Mouse (Mus musculus) heart, postnatal 4 days (tissue): ENCODE measurements around the gene Nlgn1. TPM values are rescaled to one million over a fixed set of nuclear protein-coding genes. Genes with fewer than 3 reads are reported as not detected.

Experiments used
- DNase-seq: peaks from one replicate; pipeline ENCODE4 v3.0.0; 2021
- total RNA-seq, 2 experiments: library from RNA; stranded (reverse); gene quantifications; 2 replicates each; pipeline ENCODE4 v1.2.3; 2021

Nlgn1 gene
- total RNA-seq, 2 experiments from 2014 or later: 0.07 to 0.18 TPM

DNA sequence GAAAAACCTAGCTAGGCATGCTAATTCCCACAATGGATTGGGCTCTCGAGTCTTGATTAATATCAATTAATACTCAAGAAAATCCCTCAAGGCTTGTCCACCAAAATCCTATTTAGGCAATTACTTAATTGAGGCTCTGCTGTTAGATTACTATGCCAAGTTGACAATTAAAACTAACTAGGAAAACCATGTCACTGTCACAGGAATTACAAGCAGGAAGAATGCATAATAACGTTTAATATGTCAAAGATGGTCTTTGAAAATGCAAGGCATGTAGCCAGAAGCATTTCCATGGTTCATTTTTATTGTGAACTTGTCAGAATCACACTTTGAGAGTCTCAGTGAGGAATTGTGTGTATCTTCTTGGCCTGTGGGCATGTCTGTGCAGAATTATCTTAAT is 289.3 kb downstream of the Nlgn1 start:
- no peak for DNase-seq

DNA sequence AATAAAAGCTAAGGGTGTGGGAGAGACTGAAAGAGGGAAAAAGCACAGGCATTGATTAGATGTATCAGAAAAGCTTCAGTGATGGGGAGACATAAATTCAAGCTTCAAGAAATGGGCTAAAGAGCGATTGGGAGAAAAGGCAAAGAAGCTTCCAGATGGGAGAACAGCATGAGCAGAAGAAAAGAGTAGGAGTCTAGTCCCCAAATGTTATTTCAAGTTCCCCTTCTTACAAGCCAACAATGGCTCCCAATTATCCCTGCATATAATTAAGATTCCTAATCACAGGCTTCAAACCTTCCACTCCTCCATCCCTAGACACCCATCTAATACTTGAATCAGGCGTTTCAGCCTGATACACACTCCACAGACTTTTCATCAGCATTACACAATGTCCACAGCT is 292.6 kb downstream of the Nlgn1 start:
- DNase-seq: no peak

DNA sequence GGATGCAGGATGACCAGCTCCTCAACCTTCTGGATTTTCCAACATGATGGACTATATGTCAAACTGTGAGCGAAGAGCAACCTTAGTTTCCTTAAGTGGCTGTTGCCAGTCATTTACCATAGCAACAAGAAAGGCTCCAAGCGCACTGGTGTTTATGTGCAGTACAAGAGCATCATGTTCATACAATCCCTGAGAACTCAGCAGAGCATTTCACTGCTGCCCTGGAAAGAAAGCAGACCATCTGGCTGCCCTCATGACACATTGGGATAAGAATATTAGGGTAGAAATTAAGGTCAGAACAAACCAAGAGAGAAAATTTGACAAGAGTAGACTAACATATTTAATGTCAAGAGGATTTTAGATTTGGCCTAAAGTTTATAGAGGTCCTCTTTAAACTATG is 306.2 kb downstream of the Nlgn1 start:
- DNase-seq: no peak

DNA sequence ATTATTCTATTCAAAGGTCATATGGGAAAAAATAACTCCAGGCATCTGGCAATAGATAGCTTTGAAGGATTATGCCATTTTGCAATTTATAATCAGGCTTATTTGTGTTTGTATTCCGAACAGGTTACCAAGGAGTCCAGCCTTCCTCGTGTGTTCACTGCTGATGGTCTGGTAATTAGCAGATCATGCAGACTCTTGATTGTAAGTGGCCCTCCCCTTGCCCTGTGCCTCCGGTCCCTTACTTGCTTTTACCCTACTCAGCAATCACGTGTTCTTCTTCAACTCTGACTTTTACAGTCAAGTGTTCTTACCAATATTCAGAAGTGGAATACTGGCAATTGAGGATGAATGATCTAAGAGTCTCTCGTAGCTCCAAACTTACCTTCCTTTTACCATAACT is 309.0 kb downstream of the Nlgn1 start:
- DNase-seq: no peak

DNA sequence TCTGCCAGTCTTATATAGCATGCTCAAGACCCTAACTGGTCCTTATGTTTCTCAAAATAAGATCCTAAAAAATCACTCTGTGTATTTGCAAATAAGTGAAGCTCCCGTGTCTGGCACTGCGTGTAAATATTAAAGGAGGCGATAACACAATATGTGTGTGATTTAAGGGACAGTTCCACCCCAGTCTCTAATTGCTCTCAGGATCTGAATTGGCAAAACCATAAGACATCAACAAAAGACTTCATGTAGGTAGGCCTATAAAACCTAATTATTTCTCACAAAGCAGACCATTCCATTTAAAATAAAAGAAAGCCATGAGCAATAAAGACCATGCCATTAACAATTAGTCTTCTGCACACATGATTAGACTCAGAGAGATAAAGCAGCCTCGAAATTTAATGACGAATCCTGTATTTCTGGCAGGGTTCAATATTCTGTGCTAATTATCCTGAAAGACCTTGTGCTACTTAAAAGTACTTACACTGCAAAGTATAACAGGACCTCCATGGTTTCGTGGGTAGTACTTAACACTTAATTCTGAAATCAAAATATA is 310.6 kb downstream of the Nlgn1 start:
- no peak for DNase-seq

DNA sequence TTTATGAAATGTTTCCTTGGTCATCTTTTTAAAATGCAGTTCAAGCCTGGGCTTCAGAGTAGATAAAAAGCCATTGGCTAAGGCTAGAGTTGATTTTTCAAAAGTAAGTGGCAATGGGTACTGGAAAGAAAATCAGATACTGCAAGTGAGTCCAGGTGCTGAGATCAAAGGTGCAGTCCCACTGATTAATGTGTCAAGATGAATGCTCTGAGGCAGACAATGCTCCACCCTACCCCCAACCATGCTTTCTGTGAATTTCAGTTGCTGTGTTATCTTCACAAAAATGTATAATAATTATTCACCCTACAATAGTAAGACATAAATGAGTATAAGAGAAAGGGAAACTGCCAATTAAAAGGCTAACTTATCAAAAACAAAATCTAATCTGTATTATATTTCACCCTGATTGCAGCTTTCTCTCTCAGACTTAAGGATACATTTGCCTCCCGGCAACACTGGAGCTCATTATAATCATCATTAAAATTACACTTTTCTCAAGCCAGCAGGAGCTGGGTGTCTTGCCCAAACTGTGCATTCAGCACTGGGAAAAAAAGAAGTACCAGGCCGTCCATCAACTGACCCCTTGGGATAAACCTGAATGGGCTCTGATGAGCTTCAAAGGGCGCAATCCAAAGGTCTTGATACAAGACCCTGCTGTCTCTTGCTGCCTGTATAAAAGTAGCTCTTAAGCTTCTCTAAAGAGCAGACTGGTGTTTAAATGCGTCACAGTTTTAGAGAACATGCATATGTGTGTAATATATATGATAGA is 320.8 kb downstream of the Nlgn1 start:
- no peak for DNase-seq

DNA sequence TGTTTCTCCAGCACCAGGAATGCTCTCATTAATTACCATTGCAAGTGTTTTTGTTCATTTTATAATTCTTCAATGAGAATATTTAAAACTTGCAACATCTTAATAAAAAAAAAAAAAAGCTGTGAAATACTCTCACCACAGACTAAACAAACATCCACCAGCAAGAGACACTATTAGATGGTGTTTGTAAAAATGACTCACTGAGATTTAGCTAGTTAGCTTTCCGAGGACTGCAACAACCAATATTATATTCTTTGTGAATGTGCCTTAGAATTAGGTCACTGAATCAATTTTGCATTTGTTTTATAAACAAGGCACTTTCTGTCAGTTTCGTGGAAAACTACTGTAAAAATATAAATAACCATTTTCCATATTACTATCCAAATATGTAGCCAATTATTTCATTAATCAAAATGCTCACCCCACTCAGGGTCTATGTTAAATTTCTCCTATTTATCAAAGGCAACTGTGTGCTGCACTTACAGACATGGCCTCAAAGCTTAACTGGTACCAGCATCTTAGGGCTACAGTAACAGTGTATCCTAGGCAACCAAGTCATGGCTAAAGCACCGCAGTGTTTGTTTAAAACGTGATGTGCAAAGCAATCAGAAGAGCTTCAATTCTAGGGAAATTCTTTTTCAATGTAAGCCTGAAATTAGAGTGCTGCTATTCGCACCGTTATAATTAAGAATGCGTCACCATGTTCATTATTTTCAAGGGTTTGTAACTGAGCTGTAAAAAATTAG is 329.2 kb downstream of the Nlgn1 start:
- DNase-seq: no peak

DNA sequence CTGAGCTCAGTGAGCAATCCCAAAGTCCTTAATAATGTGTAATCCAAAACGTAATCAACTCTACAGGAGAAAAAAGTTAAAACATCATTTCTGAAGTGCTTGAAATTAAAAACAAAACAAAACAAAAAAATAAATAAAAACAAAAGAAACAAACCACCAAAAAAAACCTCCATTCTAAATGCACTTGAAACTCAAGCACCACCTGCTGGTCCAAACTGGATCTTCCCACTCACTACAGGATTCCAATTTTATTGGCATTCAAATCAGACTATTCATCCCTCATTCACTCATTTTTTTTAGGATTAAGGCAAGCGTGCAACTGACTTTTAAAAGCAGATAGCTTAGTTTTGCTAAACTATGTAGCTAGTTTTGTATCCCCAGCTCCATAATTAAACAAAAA is 329.9 kb downstream of the Nlgn1 start:
- DNase-seq: no peak

DNA sequence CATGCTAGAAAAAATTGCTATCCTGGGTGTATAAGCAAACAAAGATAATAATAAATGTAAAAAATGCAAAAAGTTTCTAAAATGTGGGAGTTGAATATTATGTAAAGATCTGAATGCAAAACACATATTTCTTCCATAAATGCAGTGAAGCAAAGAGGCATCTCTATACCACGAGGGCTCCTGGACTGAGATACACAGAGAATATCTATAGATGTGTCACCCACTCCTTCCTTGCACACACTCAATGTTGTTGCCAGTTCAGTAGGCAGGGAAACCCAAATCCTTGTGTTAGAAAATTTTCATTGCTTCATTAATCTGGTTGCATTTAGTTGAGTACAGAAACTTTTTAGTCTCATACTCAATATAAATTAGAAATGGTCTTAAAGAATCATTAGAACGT is 364.7 kb downstream of the Nlgn1 start:
- DNase-seq: no peak

DNA sequence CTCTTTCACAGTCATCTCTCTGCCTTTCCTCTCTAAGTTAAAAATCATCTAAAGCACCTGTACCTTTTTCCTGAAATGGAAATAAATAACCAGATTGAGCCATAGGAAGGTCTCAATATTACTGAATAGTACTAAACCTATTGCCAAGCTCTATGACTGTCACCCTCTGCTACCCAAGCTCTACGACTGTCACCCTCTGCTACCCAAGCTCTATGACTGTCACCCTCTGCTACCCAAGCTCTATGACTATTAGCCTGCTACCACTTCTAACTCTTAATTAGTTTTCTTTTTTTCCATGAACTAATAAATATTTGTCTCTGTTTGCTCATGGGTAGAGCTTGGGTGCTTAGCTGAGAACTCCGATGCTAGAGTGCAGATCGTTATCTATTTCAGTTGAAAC is 368.0 kb downstream of the Nlgn1 start:
- DNase-seq: no peak

DNA sequence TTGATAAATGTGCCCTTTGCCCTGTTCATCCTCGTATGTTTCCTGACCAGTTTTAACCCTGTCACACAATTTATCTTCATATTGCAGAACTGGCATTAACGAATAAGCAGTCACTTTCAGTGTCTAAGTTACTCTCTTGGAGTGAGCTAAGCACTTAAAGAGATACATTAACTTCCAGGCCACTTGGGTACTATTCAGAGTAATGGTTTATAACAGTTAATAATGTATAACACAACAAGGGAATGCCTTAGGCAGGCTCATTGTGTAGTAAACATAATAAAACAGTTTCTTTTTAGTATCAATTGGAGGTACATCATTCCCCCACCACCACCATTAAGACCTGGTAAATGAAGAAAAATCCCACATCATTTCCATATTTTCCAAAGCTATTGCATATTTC is 368.7 kb downstream of the Nlgn1 start:
- DNase-seq: no peak

DNA sequence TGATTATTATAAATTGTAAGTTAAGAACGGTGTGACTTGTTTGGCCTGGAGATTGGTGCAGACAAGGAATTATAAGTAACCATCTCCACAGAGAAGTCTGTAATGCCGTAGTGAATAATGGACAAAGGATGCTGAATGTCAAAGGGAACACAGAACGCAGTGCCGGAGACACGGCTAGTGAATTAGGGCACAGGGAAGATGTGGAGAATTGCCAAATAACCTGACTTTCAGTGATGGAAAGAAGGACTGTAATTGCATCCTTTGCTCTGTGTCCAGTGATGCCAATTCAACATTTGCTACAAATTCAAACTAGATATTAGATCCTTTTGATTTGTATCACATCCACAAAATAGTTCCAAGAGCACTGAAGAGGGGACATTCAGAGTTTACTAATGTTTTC is 415.7 kb downstream of the Nlgn1 start:
- no peak for DNase-seq

DNA sequence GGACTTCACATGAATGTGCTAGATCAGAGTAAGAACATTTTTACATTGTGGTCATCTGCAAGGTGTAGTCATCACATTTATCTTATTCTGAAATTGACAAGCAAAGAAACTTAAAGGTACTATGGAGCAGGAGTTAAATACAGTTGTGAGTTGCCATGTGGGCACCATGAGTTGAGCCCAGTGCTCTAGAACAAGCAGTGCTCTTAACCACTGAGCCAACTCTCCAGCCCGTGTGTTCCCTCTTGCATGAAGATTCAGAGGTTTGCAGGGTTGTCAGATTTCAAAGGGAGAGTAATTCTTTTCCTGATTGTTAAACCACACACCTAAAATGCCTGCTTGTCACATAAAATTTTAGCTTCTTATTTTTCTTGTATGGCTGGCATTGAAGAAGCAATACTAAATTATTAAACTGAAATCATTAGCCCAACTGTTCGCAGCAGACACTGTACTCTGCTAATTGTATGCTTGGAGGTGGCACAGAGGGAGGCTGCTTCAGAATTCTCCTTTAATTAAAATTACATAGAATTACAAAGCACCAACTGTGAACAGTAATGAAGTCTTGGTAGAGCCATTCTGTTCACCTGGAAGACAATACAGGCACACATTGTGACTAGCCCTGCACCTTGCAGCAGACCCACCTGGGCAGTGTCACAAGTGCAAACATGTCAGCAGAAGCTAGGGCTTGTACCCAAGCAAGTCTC is 417.7 kb downstream of the Nlgn1 start:
- no peak for DNase-seq

DNA sequence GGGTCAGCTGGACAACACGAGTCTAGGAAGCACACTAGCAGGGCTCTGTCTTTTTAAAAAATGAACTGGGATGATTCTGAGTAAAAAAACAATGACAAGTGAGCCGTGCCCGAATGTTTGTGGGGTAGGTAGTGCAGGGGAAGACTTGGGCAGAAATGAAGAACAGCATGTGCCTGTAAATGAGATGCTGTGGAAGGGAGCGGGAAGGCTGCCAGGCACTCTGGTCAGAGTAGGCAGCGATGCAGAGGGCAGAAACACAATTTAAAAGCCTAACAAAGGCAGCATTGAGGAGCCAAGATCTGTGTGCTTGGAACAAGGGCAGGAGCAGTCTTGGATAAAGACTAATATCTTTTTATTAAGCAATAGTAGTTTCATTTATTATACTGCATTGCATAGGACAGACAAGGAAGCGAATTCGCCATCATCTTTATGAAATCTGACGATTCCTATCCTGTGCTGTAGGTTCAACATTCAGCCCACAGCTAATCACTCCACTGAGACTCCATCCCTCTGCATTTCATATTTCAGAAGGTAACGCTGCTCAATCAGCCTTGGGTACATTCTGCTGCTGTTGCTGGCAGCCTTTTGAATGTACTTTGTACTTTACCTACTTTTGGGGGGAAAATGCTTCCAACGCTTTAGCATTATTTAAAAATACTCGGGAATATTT is 429.0 kb downstream of the Nlgn1 start:
- no peak for DNase-seq

DNA sequence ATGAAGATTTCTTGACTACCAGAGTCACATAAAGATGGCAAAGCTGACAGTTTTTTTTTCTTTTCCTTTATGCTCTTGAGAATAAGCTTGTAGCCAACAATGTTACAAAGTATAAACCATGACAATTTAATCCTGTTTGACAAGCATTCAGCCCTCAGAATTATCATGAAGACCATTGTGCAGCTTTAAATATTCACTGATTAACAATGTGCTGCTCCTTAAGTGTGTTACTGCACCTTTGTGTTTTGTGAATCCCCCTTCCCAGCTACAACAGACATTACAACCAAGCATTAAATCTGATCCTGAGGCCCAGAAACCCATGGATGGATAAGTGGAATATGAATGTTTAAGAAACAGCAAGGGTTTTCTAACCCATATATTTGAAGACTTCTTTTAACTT is 434.8 kb downstream of the Nlgn1 start:
- DNase-seq: no peak

DNA sequence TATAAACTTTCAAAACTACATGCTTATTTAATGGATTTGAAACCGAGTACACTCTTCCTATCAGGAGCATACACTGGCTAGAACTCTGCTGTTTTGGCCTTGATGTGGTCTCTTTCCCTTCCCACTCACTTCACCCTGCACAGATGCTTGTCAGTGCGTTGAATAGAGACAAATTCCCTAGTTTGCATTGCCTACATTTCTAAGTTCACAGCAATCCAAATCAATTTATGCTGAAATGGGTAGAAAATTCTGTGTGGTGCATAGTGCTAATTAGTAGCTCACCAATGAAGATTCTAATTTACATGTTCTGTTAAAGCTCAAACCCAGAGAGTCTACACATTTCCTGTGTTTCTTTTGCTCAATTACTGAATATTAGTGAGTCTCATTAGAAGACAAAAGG is 447.5 kb downstream of the Nlgn1 start:
- no peak for DNase-seq

DNA sequence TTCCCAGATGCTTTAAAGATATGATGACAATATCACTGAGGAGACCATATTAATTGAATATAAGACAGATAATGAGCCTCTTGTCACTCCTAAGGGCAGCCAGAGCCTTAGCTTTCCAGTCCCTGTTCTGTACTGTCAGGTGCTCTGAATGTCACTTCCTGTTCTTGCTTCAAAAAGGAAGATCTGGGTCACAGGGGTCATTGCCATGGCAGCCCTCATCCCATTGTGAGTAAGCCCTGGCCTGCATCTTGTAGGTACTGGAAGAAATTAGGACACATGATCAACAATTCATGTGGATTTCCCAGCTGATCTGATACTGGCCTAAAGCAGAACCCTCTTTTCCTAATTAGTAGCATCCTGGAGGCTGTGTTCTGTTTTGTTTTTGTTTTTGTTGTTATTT is 463.1 kb downstream of the Nlgn1 start:
- no peak for DNase-seq

DNA sequence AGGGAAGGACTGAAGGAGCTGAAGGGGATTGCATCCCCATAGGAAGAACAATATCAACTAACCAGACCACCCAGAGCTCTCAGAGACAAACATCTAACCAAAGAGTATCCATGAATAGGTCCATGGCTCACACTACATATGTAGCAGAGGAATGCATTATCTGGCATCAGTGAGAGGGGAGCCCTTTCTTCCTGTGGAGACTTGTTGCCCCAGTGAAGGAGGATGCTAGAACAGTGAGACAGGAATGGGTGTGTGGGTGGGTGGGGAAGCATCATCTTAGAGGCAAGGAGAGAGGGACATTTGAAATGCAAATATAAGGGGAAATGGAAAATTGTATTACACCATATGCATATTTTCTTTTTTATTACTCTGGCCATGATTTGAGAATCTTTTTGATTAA is 473.9 kb downstream of the Nlgn1 start:
- no peak for DNase-seq

DNA sequence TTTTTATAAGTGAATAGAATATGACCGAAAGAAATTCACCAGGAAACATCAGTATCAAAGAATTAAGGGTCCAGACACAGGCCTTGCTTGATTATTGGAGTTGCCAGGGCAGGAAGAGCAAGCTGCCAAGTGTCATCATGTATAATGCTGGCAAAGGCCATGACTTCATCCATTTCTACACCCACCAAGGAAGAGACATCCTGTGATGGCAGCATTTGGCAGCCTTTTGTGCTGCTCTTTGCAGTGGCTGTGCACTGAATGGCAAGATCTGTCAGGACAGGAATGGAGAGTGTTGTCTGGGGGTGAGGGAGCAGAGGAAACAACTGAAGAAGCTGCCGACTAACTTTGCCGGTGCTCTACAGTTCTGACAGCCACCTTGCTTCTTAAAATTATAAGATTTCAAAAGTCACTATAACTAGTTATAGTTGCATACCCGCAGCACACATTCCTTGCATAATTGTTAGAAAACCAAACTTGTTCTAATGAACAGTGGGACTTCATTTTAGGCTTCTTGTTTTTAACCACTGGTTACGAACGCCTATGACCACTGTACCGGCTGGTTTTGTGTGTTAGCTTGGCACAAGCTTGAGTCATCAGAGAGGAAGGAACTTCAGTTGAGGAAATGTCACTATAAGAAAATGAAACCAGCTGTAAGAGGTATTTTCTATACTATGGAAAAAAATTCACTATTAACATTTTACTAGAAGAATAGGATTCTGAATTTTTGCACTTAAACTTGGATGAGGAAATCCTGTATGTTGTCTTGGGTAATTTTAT is 487.4 kb downstream of the Nlgn1 start:
- no peak for DNase-seq

DNA sequence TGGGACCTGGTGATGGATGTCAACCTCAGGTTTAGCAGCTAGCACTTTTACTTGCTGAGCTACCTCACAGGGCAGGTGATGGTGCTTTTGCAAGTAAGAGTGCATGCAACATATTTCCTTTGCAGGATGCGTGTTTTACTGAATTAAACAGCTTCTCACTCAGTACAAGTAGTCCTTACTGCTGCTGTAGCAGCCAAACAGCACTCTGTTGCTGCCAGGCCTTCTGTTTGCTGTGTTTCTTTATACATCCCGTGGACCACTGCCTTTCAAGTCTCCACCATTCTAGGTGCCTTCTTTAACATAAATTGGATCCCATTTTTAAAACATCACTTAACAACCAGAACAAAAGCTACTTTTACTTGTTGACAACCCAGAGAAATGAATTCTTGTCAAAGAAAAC is 502.0 kb downstream of the Nlgn1 start:
- no peak for DNase-seq

DNA sequence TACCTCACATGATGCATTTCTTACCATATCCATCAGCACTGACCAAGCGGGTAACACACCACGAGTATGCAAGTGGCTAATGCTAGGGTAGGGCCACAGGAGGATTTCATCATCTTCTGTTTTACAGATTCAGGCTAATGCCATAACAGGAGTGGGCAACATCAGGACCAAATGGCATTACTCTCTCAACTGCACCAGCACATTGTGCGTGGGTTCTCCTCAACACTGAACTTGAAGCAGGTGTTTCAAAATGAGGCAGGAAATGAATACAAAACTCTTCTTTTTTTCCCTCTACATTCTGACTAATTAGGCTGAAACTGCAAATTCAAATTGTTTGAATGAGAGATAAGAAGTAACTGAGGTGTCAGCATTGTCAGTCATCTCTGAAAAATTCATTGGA is 518.9 kb downstream of the Nlgn1 start:
- DNase-seq: no peak

DNA sequence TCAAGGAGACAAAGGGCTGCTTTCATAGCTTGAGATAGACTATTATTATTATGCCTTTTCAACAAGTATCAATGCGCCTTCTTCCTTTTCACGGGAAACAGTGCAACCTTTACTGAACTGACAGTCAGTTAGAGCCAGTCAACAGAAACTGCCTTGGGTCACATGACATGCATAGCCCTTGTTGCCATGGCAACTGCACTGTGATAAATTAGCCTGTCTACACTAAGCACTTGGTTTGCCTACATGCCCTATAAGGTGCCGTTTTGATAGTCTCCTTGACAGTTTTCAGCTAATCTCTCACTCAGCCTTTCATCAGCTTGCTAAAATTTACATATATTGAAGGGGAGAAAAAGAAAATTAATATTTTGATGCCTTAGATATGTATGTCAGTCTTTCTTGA is 524.7 kb downstream of the Nlgn1 start:
- no peak for DNase-seq
